Mouse (Mus musculus): ENCODE measurements around the gene Dennd4b. TPM values are rescaled to one million over a fixed set of nuclear protein-coding genes. Genes with fewer than 3 reads are reported as not detected.

Dennd4b gene
- 6.6 and 6.8 TPM in 2 replicates for polyA plus RNA-seq (2016; fragmentation: Nextera tagmentation; extraction: Ambion mirVana)

- peaks cover 42% of the 10 kb centered on the region for H3K36me3 ChIP-seq
- H3K27ac ChIP-seq, result peak within 1 kb of the TSS; percentile 92
- WGBS, result under 1% methylated on average over 80 of the region's 87 CpGs
- no peaks in the 10 kb centered on the region for H3K9me3 ChIP-seq
- H3K9ac ChIP-seq, result peak within 1 kb of the TSS; percentile 94
- peak; percentile 90 for ATAC-seq (ENCODE audit: low FRiP score, low read depth)
- peak within 1 kb of the TSS; percentile 93 for H3K4me3 ChIP-seq
- no peaks in the 10 kb centered on the region for H3K27me3 ChIP-seq (replicated peaks)
- peak within 1 kb of the TSS; percentile 81 for H3K4me2 ChIP-seq (replicated peaks)
- H3K4me1 ChIP-seq, result peaks cover 9% of the 10 kb centered on the region
Observed at GRCm38 (mm10) chr3:90265034-90265931, at the start of gene Dennd4b. Dennd4b (plus strand) TSS chr3:90265185.

DNA sequence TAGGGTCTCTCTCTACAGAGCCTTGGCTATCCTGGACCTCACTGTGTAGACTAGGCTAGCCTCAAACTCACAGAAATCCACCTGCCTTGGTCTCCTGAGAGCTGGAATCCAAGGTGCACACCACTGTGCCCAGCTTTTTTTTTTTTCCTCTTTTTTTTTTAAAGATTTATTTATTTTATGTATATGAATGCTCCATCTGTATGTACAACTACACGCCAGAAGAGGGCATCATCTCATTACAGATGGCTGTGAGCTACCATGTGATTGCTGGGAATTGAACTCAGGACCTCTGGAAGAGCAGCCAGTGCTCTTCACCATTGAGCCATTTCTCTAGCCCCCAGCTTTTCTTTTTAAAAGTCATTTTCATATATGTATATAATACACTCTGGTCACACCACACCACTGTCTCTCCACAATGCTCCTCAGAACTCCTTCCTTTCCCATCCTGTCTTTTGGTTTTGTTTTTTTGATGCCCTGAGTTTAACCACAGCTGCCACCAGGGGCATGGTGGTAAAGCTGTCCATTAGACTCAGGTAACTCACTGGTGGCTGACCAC lies 49.1 kb upstream of the Dennd4b start:
- Histone ChIP-seq H3K27me3 (replicated peaks) (no peaks in the 10 kb centered on the region), H3K36me3 (peaks cover 17% of the 10 kb centered on the region), H3K9ac (no peak overlapping the region), H3K9me3 (no peaks in the 10 kb centered on the region), H3K4me3 (no peak overlapping the region), H3K27ac (no peak overlapping the region), H3K4me1 (peaks cover 26% of the 10 kb centered on the region), H3K4me2 (replicated peaks) (no peak overlapping the region)
- ATAC-seq (ENCODE audit: low FRiP score, low read depth), result no peak
- WGBS, result 32% methylated on average over 1 of the region's 1 CpGs

DNA sequence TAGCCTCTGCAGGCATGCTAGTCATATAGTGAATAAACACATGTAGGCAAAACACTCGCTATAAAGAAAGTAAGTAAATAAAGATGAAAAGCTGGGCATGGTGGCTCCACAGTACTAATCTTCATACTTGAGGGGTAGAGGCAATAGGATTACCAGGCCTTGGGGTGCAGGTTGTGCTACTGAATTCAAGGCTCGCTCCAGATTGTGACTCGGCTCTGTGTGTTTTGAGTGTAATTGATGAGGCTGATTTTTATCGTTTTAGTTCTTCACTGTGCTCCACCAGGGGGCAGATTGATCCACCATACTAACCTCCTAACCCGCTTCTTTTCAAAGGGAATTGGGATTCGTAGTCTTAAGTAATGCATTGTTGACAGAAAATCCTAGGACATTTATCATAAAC lies 44.9 kb upstream of the Dennd4b start:
- 17% methylated on average over 6 of the region's 6 CpGs for WGBS
- H3K4me3 ChIP-seq, result peak overlapping the region; percentile 36
- peaks cover 11% of the 10 kb centered on the region for H3K4me1 ChIP-seq
- no peaks in the 10 kb centered on the region for H3K9me3 ChIP-seq
- H3K27me3 ChIP-seq (replicated peaks), result no peaks in the 10 kb centered on the region
- peaks cover 8% of the 10 kb centered on the region for H3K36me3 ChIP-seq
- no peak overlapping the region for H3K9ac ChIP-seq
- H3K4me2 ChIP-seq (replicated peaks), result peak overlapping the region; percentile 80
- peak; percentile 34; the same call in 1 of the 2 replicates for ATAC-seq (ENCODE audit: low FRiP score, low read depth)
- H3K27ac ChIP-seq, result no peak overlapping the region

DNA sequence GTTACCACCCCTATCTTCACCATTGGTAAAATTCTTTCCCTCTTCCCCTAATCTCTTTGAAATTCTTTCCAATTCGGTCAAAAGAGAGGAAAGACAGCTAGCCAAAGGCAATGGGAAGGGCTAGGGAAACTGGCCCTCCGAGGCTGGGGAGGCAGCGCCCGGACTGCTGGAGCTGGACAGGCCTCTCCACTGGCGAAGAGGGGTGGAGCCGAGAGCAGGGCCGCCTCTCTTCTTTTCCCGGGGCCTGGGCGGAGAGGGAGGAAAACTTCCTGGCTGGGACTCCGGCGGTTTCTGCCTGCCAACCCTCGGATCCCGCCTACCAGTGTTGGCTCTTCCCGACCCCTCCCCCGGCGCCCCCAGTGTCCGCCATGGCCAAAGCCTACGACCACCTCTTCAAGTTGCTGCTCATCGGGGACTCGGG lies 44.4 kb upstream of the Dennd4b start:
- peak; percentile 72 for ATAC-seq (ENCODE audit: low FRiP score, low read depth)

DNA sequence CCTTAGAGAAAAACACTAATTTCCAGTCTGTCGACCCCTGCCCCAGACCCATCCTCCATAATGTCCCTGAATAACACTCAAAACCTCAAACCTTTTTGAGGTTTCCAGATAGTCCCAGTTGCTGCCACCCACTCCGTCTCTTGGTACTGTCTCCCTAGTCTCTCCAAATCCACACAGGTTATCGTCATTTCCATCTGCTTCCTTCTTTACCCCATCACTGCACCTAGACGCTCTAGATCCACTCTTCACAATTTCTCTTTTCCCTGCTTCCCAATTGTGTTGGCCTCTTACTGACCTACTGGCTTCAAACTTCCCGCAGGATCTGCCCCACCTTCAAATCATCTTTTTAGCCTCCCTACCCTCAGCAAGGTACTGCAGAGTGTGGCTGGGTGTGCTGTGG lies 43.9 kb upstream of the Dennd4b start:
- peak overlapping the region; percentile 80 for H3K4me2 ChIP-seq (replicated peaks)
- peaks cover 11% of the 10 kb centered on the region for H3K4me1 ChIP-seq
- H3K27ac ChIP-seq, result no peak overlapping the region
- no peaks in the 10 kb centered on the region for H3K9me3 ChIP-seq
- H3K4me3 ChIP-seq, result peak overlapping the region; percentile 36
- peaks cover 17% of the 10 kb centered on the region for H3K36me3 ChIP-seq
- H3K9ac ChIP-seq, result peak overlapping the region; percentile 61; the same call in 1 of the 2 replicates
- ATAC-seq (ENCODE audit: low FRiP score, low read depth), result no peak
- 31% methylated on average over 5 of the region's 5 CpGs for WGBS
- H3K27me3 ChIP-seq (replicated peaks), result no peaks in the 10 kb centered on the region

More for the DNA sequence above, 44.4 kb upstream of the Dennd4b start:
- WGBS, result 1% methylated on average over 20 of the region's 20 CpGs
- peaks cover 11% of the 10 kb centered on the region for H3K36me3 ChIP-seq
- no peaks in the 10 kb centered on the region for H3K9me3 ChIP-seq
- H3K4me3 ChIP-seq, result peak overlapping the region; percentile 36
- H3K27me3 ChIP-seq (replicated peaks), result no peaks in the 10 kb centered on the region
- peak overlapping the region; percentile 80 for H3K4me2 ChIP-seq (replicated peaks)
- H3K9ac ChIP-seq, result peak overlapping the region; percentile 61
- H3K4me1 ChIP-seq, result peaks cover 11% of the 10 kb centered on the region
- H3K27ac ChIP-seq, result no peak overlapping the region

GRCm38 (mm10) chr3:90222455-90222854 lies 42.5 kb upstream of the Dennd4b start:
- Histone ChIP-seq H3K4me1 (peaks cover 11% of the 10 kb centered on the region), H3K27ac (no peak overlapping the region), H3K27me3 (replicated peaks) (no peaks in the 10 kb centered on the region), H3K4me2 (replicated peaks) (no peak overlapping the region), H3K9ac (no peak overlapping the region), H3K9me3 (no peaks in the 10 kb centered on the region), H3K4me3 (no peak overlapping the region), H3K36me3 (peaks cover 18% of the 10 kb centered on the region)
- no peak for ATAC-seq (ENCODE audit: low FRiP score, low read depth)
- WGBS, result 89% methylated on average over 4 of the region's 4 CpGs

DNA sequence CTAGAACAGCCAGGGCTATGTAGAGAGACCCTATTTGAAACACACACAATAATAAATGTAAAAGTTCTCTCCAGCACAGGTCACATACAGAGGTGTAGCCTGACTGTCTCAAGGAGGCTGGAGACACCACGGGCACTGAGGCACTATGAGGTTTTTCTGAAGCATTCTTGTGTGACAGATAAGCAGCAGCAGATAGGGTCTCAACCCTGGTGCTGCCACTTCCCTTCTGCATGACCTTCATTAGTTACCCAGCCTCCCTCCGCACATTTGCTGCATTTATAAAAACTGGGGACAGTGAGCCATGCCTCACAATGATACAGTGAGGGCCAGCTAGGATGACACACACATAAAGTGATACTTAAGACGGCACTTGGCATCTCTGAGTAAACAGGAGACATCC lies 42.0 kb upstream of the Dennd4b start:
- Histone ChIP-seq H3K27ac (no peak overlapping the region), H3K4me2 (replicated peaks) (no peak overlapping the region), H3K36me3 (peaks cover 18% of the 10 kb centered on the region), H3K9me3 (no peaks in the 10 kb centered on the region), H3K4me1 (peaks cover 11% of the 10 kb centered on the region), H3K9ac (no peak overlapping the region), H3K4me3 (no peak overlapping the region), H3K27me3 (replicated peaks) (no peaks in the 10 kb centered on the region)
- WGBS, result 87% methylated on average over 3 of the region's 3 CpGs
- no peak for ATAC-seq (ENCODE audit: low FRiP score, low read depth)

- peaks cover 18% of the 10 kb centered on the region for H3K36me3 ChIP-seq
- ATAC-seq (ENCODE audit: low FRiP score, low read depth), result no peak
Observed at GRCm38 (mm10) chr3:90224331-90224730, 40.7 kb upstream of the Dennd4b start.

DNA sequence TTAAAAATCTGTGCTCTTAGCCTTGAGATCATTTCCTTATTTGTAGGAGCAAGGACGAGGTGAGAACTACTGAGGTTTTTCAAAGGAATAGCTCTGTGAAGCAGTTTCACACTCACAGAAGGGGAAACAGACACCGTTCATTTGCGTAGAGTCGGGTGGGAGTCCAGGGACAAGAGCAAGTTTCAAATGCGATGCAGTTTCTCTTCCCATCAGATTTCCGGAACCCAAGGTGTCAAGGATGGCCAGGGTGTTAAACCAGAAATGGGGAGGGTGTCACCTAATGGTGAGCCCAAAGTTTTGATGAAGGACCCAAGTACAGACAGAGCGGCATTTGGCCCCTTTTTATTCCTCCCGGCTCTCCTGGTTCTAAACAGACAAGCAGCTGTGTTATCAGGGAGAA lies 33.9 kb upstream of the Dennd4b start:
- Histone ChIP-seq H3K4me2 (replicated peaks) (peak overlapping the region; percentile 90), H3K9ac (peak overlapping the region; percentile 75; the same call in 1 of the 2 replicates), H3K9me3 (no peaks in the 10 kb centered on the region), H3K27ac (no peak overlapping the region), H3K4me3 (peak overlapping the region; percentile 74), H3K27me3 (replicated peaks) (no peaks in the 10 kb centered on the region), H3K4me1 (peaks cover 8% of the 10 kb centered on the region; the same call in 1 of the 2 replicates), H3K36me3 (peaks cover 19% of the 10 kb centered on the region)
- WGBS, result 16% methylated on average over 8 of the region's 8 CpGs
- no peak for ATAC-seq (ENCODE audit: low FRiP score, low read depth)

More at GRCm38 (mm10) chr3:90224331-90224730, 40.7 kb upstream of the Dennd4b start:
- no peak overlapping the region for H3K9ac ChIP-seq
- no peaks in the 10 kb centered on the region for H3K27me3 ChIP-seq (replicated peaks)
- H3K4me2 ChIP-seq (replicated peaks), result no peak overlapping the region
- 79% methylated on average over 10 of the region's 10 CpGs for WGBS
- H3K4me3 ChIP-seq, result no peak overlapping the region
- H3K27ac ChIP-seq, result no peak overlapping the region
- peaks cover 11% of the 10 kb centered on the region for H3K4me1 ChIP-seq
- H3K9me3 ChIP-seq, result no peaks in the 10 kb centered on the region

DNA sequence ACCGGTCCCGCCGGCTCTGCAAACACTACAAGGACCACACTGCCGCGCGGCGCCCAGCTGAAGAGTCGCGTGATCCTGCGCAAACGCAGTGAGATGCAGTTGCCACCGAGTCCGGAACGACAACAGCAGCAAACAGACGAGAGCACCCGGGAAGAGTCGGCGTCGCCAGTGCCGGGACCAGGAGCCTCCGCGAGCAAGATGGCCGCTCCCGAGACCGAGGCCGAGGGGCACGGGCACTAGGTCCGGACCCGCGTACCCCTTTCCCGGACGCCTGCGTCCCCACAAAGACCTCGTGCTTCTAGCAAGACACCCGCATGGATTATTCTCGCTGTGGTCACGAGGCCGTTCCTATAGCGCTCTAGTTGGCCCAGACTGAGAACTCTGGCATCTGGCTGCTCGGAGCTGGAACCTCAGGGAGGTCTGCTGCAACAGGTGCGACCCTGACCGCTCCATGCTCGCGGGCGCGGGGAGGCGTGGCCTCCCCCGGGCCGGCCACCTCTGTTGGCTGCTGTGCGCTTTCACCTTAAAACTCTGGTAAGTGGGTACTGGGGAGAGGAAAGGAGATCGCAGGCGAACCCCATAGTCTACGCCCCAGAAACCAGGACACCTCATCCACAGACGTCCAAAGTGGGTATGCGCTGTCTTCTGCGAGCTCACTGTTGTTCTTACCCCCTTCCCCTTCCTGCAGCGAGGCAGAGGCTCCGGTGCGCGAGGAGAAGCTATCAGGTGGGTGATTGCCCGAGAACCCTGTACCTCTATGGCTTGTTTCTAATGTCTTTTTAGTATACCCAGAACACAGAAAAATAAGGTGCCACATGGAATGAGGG lies 33.3 kb upstream of the Dennd4b start, which contains the start of gene Jtb:
Gene Jtb (plus strand): TSS at position 91 of the 827 bp plus-strand sequence.
- H3K9ac ChIP-seq, result peak within 1 kb of the TSS; percentile 75
- peak within 1 kb of the TSS; percentile 90 for H3K4me2 ChIP-seq (replicated peaks)
- WGBS, result under 1% methylated on average over 61 of the region's 61 CpGs
- H3K4me3 ChIP-seq, result peak within 1 kb of the TSS; percentile 74
- H3K4me1 ChIP-seq, result peaks cover 8% of the 10 kb centered on the region; the same call in 1 of the 2 replicates
- no peaks in the 10 kb centered on the region for H3K9me3 ChIP-seq
- ATAC-seq (ENCODE audit: low FRiP score, low read depth), result peak; percentile 96
- H3K27me3 ChIP-seq (replicated peaks), result no peaks in the 10 kb centered on the region
- H3K27ac ChIP-seq, result peak within 1 kb of the TSS; percentile 68; the same call in 1 of the 2 replicates
- H3K36me3 ChIP-seq, result peaks cover 18% of the 10 kb centered on the region

DNA sequence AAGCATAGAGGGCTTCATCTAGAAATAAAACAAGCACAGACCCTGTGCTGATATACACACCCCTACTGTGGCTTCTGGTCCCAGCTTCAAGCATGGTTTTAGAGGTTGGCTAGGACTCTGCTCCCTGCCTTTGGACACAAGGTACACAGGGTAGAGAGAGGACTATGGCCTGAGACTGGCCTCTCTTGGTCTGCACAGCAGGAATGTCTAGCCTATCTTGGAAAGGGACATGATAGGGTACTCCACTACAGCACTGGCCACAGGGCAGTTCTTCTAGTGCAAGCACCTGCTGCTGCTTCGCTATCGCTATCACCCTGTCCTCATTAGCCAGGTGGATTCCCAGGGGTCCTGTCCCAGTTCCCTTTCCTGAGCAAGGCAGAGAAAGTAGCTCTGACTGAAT lies 23.7 kb upstream of the Dennd4b start:
- ATAC-seq (ENCODE audit: low FRiP score, low read depth), result no peak
- Histone ChIP-seq H3K4me2 (replicated peaks) (no peak overlapping the region), H3K27ac (no peak overlapping the region), H3K36me3 (no peaks in the 10 kb centered on the region; the same call in 1 of the 2 replicates), H3K9me3 (no peaks in the 10 kb centered on the region), H3K27me3 (replicated peaks) (no peaks in the 10 kb centered on the region), H3K4me3 (no peak overlapping the region), H3K4me1 (peaks cover 14% of the 10 kb centered on the region), H3K9ac (no peak overlapping the region)
- 89% methylated on average over 2 of the region's 2 CpGs for WGBS
